Mouse (Mus musculus): Measurements from ENCODE around the gene Zcwpw1. TPM values are rescaled to one million over a fixed set of nuclear protein-coding genes. Genes with fewer than 3 reads are reported as not detected.
"Not testable (repeated sequence)": the region's sequence is repeated elsewhere in the genome, so short reads cannot be mapped to it uniquely, and the experiment has no call there.

The Zcwpw1 gene
- polyA plus RNA-seq, 1 experiment from 2014 or later: 11.8 TPM

DNA sequence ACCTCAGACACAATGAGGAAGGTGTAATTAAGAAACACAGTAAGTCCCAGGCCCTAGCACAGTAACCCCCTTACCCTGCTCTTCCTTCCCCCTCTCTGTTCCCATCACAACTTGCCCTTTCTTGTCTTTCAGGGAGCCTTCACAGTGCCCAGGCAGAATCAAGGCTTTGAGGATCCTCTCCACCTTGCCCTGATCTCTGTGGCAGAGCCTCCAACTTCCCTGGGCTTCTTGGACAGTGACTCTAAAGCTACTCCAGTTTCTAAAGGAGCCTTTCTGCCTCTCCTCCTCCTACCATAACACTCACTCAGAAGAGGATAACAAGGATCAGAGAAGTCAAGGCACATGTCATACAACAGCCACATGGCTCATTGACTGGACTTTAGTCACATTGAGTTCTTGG lies 49.0 kb downstream of the Zcwpw1 start:
- Histone ChIP-seq H3K36me3 (ENCODE audit: control insufficient read depth, insufficient read depth, low read length) (no peaks in the 10 kb centered on the region), H3K9ac (ENCODE audit: low read depth, low read length) (no peak overlapping the region), H3K27me3 (replicated peaks; ENCODE audit: control insufficient read depth, insufficient read depth, low read length) (no peaks in the 10 kb centered on the region), H3K4me1 (ENCODE audit: control insufficient read depth, insufficient read depth, low read length) (no peaks in the 10 kb centered on the region), H3K9me3 (ENCODE audit: control insufficient read depth, low read length) (no peaks in the 10 kb centered on the region), H3K27ac (ENCODE audit: low read length) (no peak overlapping the region), H3K4me3 (ENCODE audit: low read length) (no peak overlapping the region), H3K4me2 (ENCODE audit: low read depth, low read length) (no peak overlapping the region)
- no peak for ATAC-seq

DNA sequence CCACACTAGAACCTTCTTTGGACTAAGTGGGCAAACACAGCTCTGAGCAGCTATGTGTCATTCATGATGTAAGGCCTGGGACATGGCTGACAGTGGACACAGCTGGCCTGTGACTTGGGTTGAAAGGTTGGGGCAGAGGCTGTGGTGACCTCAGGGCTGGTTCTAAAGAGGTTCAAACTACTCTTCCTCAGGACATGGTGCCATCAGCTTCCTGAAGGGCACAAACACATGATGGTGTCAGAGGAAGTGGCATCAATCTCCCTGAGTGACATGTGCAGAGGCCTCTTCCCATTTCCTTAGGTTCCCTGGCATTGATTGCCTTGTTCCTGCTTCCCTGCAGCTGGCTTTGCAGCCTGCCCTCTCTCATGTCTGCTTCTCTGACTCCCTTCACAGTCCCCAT lies 49.5 kb downstream of the Zcwpw1 start:
- H3K27me3 ChIP-seq (replicated peaks; ENCODE audit: control insufficient read depth, insufficient read depth, low read length); H3K9me3 ChIP-seq (ENCODE audit: control insufficient read depth, low read length); H3K4me1 ChIP-seq (ENCODE audit: control insufficient read depth, insufficient read depth, low read length); ATAC-seq; H3K27ac ChIP-seq (ENCODE audit: low read length); H3K4me3 ChIP-seq (ENCODE audit: low read length); H3K36me3 ChIP-seq (ENCODE audit: control insufficient read depth, insufficient read depth, low read length); H3K4me2 ChIP-seq (ENCODE audit: low read depth, low read length); H3K9ac ChIP-seq (ENCODE audit: low read depth, low read length): not testable (repeated sequence)

DNA sequence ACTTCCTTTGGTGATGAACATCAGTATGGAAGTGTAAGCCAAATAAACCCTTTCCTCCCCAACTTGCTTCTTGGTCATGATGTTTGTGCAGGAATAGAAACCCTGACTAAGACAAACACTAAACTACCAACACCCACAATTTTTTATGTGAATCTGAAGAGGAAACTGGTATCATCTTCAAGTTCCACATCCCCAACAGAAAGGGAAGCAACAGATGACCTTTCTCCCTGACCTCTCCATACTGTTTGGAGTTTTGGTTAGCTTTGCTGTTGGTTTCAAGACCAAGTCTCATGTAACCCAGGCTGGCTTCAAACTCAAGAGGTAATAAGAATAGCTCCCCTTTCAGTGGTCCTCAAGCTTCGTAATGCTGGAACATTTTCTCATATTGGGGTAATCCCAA lies 62.7 kb downstream of the Zcwpw1 start:
- H3K27ac ChIP-seq (ENCODE audit: low read length); H3K36me3 ChIP-seq (ENCODE audit: control insufficient read depth, insufficient read depth, low read length); H3K4me2 ChIP-seq (ENCODE audit: low read depth, low read length); H3K9me3 ChIP-seq (ENCODE audit: control insufficient read depth, low read length); H3K4me3 ChIP-seq (ENCODE audit: low read length); ATAC-seq; H3K27me3 ChIP-seq (replicated peaks; ENCODE audit: control insufficient read depth, insufficient read depth, low read length); H3K9ac ChIP-seq (ENCODE audit: low read depth, low read length); H3K4me1 ChIP-seq (ENCODE audit: control insufficient read depth, insufficient read depth, low read length): not testable (repeated sequence)
- 89% methylated on average over 1 of the region's 1 CpGs for WGBS

GRCm38 (mm10) chr5:137854907-137855306 lies 67.3 kb downstream of the Zcwpw1 start:
- not testable (repeated sequence) for H3K9ac ChIP-seq (ENCODE audit: low read depth, low read length); H3K4me2 ChIP-seq (ENCODE audit: low read depth, low read length); H3K9me3 ChIP-seq (ENCODE audit: control insufficient read depth, low read length); H3K27me3 ChIP-seq (replicated peaks; ENCODE audit: control insufficient read depth, insufficient read depth, low read length); ATAC-seq; H3K27ac ChIP-seq (ENCODE audit: low read length); H3K4me3 ChIP-seq (ENCODE audit: low read length); H3K36me3 ChIP-seq (ENCODE audit: control insufficient read depth, insufficient read depth, low read length); H3K4me1 ChIP-seq (ENCODE audit: control insufficient read depth, insufficient read depth, low read length)
- WGBS: 82% methylated on average over 3 of the region's 3 CpGs

DNA sequence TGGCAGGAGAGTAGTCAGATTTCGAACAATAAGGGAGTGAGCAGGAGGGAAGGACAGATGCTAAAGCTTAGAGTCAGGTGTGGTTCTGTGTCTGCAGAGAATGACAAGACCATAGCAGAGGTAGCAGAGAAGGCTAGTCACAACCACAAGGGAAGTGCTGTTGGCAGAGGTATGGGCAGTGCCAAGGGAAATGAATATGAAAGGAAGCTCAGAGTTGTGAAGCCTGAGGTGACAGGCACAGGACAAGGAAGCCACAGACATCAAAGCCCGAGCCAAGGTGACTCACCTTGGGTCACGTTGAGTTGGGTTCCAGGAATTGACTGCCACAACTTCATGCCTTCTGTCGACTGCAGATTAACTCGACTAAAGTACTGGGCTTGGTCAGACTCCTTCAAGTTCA lies 69.3 kb downstream of the Zcwpw1 start:
- H3K4me2 ChIP-seq (ENCODE audit: low read depth, low read length); H3K4me1 ChIP-seq (ENCODE audit: control insufficient read depth, insufficient read depth, low read length); H3K36me3 ChIP-seq (ENCODE audit: control insufficient read depth, insufficient read depth, low read length); H3K9ac ChIP-seq (ENCODE audit: low read depth, low read length); ATAC-seq; H3K9me3 ChIP-seq (ENCODE audit: control insufficient read depth, low read length); H3K27me3 ChIP-seq (replicated peaks; ENCODE audit: control insufficient read depth, insufficient read depth, low read length); H3K4me3 ChIP-seq (ENCODE audit: low read length); H3K27ac ChIP-seq (ENCODE audit: low read length): not testable (repeated sequence)
- 72% methylated on average over 4 of the region's 5 CpGs for WGBS

DNA sequence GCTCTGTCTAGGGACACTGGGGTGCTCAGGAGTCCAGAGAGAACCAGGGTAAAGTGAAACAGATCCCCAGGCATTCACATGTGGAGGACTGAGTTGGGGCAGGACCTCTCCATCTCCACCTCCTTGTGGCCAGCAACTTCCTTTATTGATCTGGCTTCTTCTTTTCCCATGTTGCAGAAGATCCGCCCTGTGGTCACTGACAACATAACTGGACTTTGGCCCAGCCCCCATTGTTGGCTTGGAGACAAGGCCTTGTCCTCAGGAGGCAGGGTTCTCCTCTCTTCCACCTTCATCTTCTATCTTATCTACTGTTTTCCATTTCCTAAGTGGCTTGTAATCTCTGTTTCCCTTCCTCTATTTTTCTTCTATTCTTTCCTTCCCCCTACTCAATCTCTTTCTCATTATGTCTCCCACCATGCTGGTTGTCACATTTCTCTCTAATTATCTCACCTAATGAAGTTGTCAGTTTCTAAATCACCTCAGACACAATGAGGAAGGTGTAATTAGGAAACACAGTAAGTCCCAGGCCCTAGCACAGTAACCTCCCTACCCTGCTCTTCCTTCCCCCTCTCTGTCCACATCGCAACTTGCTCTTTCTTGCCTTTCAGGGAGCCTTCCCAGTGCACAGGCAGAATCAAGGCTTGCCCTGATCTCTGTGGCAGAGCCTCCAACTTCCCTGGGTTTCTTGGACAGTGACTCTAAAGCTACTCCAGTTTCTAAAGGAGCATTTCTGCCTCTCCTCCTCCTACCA lies 70.5 kb downstream of the Zcwpw1 start, which contains the start of gene Pilrb1:
Gene Pilrb1 (minus strand): TSS at position 147 of the 751 bp plus-strand sequence.
- 81% methylated on average over 1 of the region's 2 CpGs for WGBS
- H3K4me2 ChIP-seq (ENCODE audit: low read depth, low read length); ATAC-seq; H3K4me3 ChIP-seq (ENCODE audit: low read length); H3K27me3 ChIP-seq (replicated peaks; ENCODE audit: control insufficient read depth, insufficient read depth, low read length); H3K9ac ChIP-seq (ENCODE audit: low read depth, low read length); H3K36me3 ChIP-seq (ENCODE audit: control insufficient read depth, insufficient read depth, low read length); H3K9me3 ChIP-seq (ENCODE audit: control insufficient read depth, low read length); H3K4me1 ChIP-seq (ENCODE audit: control insufficient read depth, insufficient read depth, low read length); H3K27ac ChIP-seq (ENCODE audit: low read length): not testable (repeated sequence)

- H3K4me3 ChIP-seq (ENCODE audit: low read length); H3K27ac ChIP-seq (ENCODE audit: low read length); H3K27me3 ChIP-seq (replicated peaks; ENCODE audit: control insufficient read depth, insufficient read depth, low read length); H3K9me3 ChIP-seq (ENCODE audit: control insufficient read depth, low read length); H3K36me3 ChIP-seq (ENCODE audit: control insufficient read depth, insufficient read depth, low read length); H3K9ac ChIP-seq (ENCODE audit: low read depth, low read length); H3K4me1 ChIP-seq (ENCODE audit: control insufficient read depth, insufficient read depth, low read length); H3K4me2 ChIP-seq (ENCODE audit: low read depth, low read length); ATAC-seq: not testable (repeated sequence)
- WGBS: 93% methylated on average over 1 of the region's 1 CpGs
These were observed 76.4 kb downstream of the Zcwpw1 start for GRCm38 (mm10) chr5:137864008-137864407.

DNA sequence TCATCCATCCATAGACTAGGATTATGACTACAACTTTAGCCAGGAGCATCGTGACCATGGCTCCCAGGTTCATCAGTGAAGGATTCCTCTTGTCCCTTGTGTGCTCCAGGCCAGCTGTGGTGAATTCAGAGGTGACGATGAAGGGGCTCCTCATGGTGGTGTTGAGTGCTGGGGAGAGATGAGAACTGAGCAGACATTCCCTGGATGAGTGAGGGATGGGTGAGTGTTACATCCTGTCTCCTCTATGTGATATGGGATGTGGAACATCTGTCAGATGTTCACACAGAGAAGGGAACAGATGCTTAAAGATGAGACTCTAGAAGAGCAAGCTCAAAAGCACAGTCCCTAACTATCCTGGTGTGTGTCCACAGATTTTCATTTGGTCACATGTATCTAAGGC lies 81.0 kb downstream of the Zcwpw1 start:
- not testable (repeated sequence) for H3K27ac ChIP-seq (ENCODE audit: low read length); H3K4me1 ChIP-seq (ENCODE audit: control insufficient read depth, insufficient read depth, low read length); H3K27me3 ChIP-seq (replicated peaks; ENCODE audit: control insufficient read depth, insufficient read depth, low read length); H3K4me2 ChIP-seq (ENCODE audit: low read depth, low read length); ATAC-seq; H3K9ac ChIP-seq (ENCODE audit: low read depth, low read length); H3K9me3 ChIP-seq (ENCODE audit: control insufficient read depth, low read length); H3K4me3 ChIP-seq (ENCODE audit: low read length); H3K36me3 ChIP-seq (ENCODE audit: control insufficient read depth, insufficient read depth, low read length)
- WGBS: 77% methylated on average over 2 of the region's 2 CpGs

- ATAC-seq; H3K9ac ChIP-seq (ENCODE audit: low read depth, low read length); H3K27me3 ChIP-seq (replicated peaks; ENCODE audit: control insufficient read depth, insufficient read depth, low read length); H3K36me3 ChIP-seq (ENCODE audit: control insufficient read depth, insufficient read depth, low read length); H3K9me3 ChIP-seq (ENCODE audit: control insufficient read depth, low read length); H3K4me3 ChIP-seq (ENCODE audit: low read length); H3K4me1 ChIP-seq (ENCODE audit: control insufficient read depth, insufficient read depth, low read length); H3K27ac ChIP-seq (ENCODE audit: low read length); H3K4me2 ChIP-seq (ENCODE audit: low read depth, low read length): not testable (repeated sequence)
- 69% methylated on average over 3 of the region's 3 CpGs for WGBS
These were observed 84.2 kb downstream of the Zcwpw1 start, which contains the start of gene Pilrb2 for GRCm38 (mm10) chr5:137871644-137872380. Gene Pilrb2 (minus strand): TSS chr5:137871815.

All from intestine, embryonic 16.5 days (tissue).